Mouse (Mus musculus) spleen, adult 2 months (tissue): ENCODE measurements at regions not wholly inside any gene's neighbourhood (a gene's known extent, or its start where the extent isn't known, plus 50 kb on each side); places are given as distances from the start of the nearest gene placed in this dataset.

ENCODE experiments used
- CTCF ChIP-seq: fragments of 200-500 bp; IDR thresholded peaks from 2 replicates; pipeline ENCODE4 v1.5.1; 2011; ENCODE audit warnings: mild to moderate bottlenecking, inconsistent platforms; ENCODE audit not compliant: insufficient read depth, insufficient read length, insufficient replicate concordance; ENCODE audit errors: extremely low read depth
- POLR2A ChIP-seq: fragments of 200-500 bp; IDR thresholded peaks from 2 replicates; pipeline ENCODE4 v1.6.1; 2011; ENCODE audit warnings: low read depth, low read length, inconsistent platforms

- TF ChIP-seq CTCF (no peak), POLR2A (no peak)
These were observed 898.0 kb downstream of the Ttll7 start for GRCm38 (mm10) chr3:147749939-147750841.
